Mouse (Mus musculus) ES-E14 (cell line): ENCODE data around the gene Sesn3.

ENCODE experiments used
- CHD2 ChIP-seq: IDR thresholded peaks from 2 replicates; pipeline ENCODE4 v1.6.1; 2014; ENCODE audit warnings: mild to moderate bottlenecking, low read depth, low read length, inconsistent platforms
- MAFK ChIP-seq: IDR thresholded peaks from 2 replicates; pipeline ENCODE4 v1.6.1; 2014; ENCODE audit warnings: mild to moderate bottlenecking, low read depth, low read length, inconsistent platforms; ENCODE audit not compliant: insufficient read depth
- ZNF384 ChIP-seq: IDR thresholded peaks from 2 replicates; pipeline ENCODE4 v1.6.1; 2012; ENCODE audit warnings: low read depth, low read length, inconsistent platforms

DNA sequence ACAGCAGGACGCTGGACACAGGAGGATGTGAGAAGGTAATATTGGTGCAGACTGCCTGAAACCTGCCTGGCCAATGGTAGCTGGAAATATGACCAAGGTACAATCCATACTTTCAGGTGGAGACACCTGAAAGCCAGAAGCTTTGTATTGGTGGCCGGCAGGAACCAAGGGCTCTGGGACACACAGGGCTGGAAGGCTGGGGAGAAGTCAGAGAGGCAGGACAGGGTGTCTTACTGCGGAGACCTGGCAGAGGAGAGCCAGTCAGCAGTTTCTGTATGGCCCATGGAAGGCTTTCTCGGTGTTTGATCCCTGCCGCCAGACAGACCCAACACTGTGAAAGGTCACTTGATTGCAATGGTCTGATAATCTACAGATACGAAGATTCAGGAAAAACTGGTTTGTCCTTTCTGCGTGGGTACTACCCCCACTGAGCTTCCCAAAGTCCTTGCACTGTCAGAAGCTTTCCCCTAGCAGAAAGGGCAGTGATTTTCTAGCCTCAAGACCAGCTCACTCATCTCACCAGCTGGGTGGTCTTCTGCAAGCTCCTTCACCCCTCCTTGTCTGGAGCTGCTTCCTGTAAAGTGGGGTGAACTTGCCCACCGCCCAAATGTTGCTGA, 105.0 kb downstream of the Sesn3 start:
- TF ChIP-seq ZNF384 = no peak
- no peak for TF ChIP-seq MAFK
- no peak for TF ChIP-seq CHD2
